Mouse (Mus musculus) cerebellum, postnatal 10 days (tissue): ENCODE measurements around the gene Krtap16-3.

Experiments used
- DNase-seq, 2 experiments: peaks; one replicate each; pipeline ENCODE4 v3.0.0; 2021; ENCODE audit warnings: mixed read lengths in 2 of 2

The Krtap16-3 gene

GRCm38 (mm10) chr16:88962773-88963172 is at the start of gene Krtap16-3:
Gene Krtap16-3 (minus strand): TSS chr16:88962873.
- DNase-seq = no peak

- no peak for DNase-seq
Measured at GRCm38 (mm10) chr16:89010659-89011058, 48.0 kb upstream of the Krtap16-3 start, which contains the start of gene Krtap22-2. Gene Krtap22-2 (minus strand): TSS chr16:89010759.

- DNase-seq = peak; percentile 37 to 58
Measured at GRCm38 (mm10) chr16:88941106-88941505, 21.6 kb downstream of the Krtap16-3 start.

GRCm38 (mm10) chr16:88938252-88938651 is 24.4 kb downstream of the Krtap16-3 start:
- peak; percentile 33 to 36 for DNase-seq

- no peak for DNase-seq
Measured at GRCm38 (mm10) chr16:88932165-88932564, 30.5 kb downstream of the Krtap16-3 start, which contains the start of gene Krtap19-9b. Gene Krtap19-9b (minus strand): TSS chr16:88932265.
